14 mouse cellular contexts compared by ENCODE assay signal in genomic region chr17:7532618-7533017, GRCm38 (mm10).
"Had no signal": no experiment of that assay in that cellular context is flagged by ENCODE, and none has a peak within 500 bp of the region (broad histone marks: within the 10 kb centered on the region; RNA-seq: fewer than 3 reads in every experiment).

No protein-coding gene starts in this region.

- H3K27ac ChIP-seq: kidney, postnatal 0 days; limb, embryonic 15.5 days; liver, embryonic 12.5 days; lung, embryonic 15.5 days; macrophage had no signal

- H3K4me3 ChIP-seq: limb, embryonic 15.5 days; liver, embryonic 12.5 days; lung, embryonic 15.5 days; megakaryocyte, embryonic 14.5 days had no signal

- ATAC-seq: liver, embryonic 12.5 days; midbrain, embryonic 16.5 days had no signal

- H3K9me3 ChIP-seq: limb, embryonic 15.5 days; liver, embryonic 12.5 days; lung, embryonic 15.5 days had no signal

- H3K4me1 ChIP-seq: liver, embryonic 12.5 days; megakaryocyte, embryonic 14.5 days had no signal

- H3K36me3 ChIP-seq: limb, embryonic 15.5 days; liver, embryonic 12.5 days; lung, embryonic 15.5 days had no signal

- H3K27me3 ChIP-seq: limb, embryonic 15.5 days; liver, embryonic 12.5 days; lung, embryonic 15.5 days; megakaryocyte, embryonic 14.5 days had no signal

- DNase-seq: kidney, postnatal 36 days; layer of hippocampus, adult 9-11 months; layer of hippocampus, postnatal 36 days; lung, postnatal 14 days; spleen, adult 18-20 months; thymus, postnatal 36 days had no signal

- H3K9ac ChIP-seq: limb, embryonic 15.5 days; liver, embryonic 12.5 days; lung, embryonic 15.5 days had no signal

- H3K4me2 ChIP-seq: limb, embryonic 15.5 days; liver, embryonic 12.5 days; lung, embryonic 15.5 days; midbrain, embryonic 11.5 days had no signal
